ENCODE assay signal across 14 mouse cellular contexts in the genomic region with DNA sequence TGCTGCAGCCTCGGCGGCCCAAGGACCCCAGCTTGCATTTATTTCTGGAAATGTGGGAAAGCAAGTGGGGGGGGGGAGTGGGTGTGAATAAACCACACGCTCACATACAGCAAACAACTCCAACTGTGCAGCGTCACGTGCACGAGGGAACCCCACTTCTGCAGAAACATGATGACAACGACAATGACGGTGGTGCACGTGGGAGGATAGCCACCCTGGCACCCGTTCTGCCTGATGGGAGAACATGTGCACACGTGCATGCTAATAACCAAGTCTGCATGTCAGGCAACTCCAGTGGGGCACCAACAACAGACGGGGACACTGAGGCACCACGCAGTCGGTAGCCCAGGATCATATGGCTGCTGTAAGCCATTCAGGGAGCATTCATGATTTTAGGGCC. TPM values are rescaled to one million over a fixed set of nuclear protein-coding genes. Genes with fewer than 3 reads are reported as not detected.
DNase-seq lines count a peak whose midpoint lies in the region; ATAC-seq lines count a peak whose summit lies in the region.
"Had no signal": no experiment of that assay in that cellular context is flagged by ENCODE, and none has a peak within 500 bp of the region (broad histone marks: within the 10 kb centered on the region; RNA-seq: fewer than 3 reads in every experiment).

No protein-coding gene starts in this region.

- DNase-seq in forebrain, embryonic 11.5 days (ENCODE audit: low spot score) = no peak
- DNase-seq in hindbrain, embryonic 14.5 days (ENCODE audit: low spot score) = no peak
- DNase-seq in right cerebral cortex, adult 2 months (ENCODE audit: low spot score in 2 of 2) = peak; percentile 67 to 71
- DNase-seq in embryo, embryonic 9.5 days (ENCODE audit: extremely low spot score) = no peak
- DNase-seq in adrenal gland, adult 18-20 months (ENCODE audit: low spot score in 2 of 2) = no peak
- DNase-seq in cerebellum, adult 9-10 months = no peak
- DNase-seq: gastrocnemius, postnatal 10 days; kidney, postnatal 4 days; lung, embryonic 14.5 days had no signal

- H3K36me3 ChIP-seq in megakaryocyte, embryonic 14.5 days (replicated peaks; ENCODE audit: low read length) = no peaks in the 10 kb centered on the region
- H3K36me3 ChIP-seq in forebrain, embryonic 11.5 days (ENCODE audit: control insufficient read depth, insufficient read depth, low read length) = no peaks in the 10 kb centered on the region
- no peaks in the 10 kb centered on the region for H3K36me3 ChIP-seq in hindbrain, embryonic 14.5 days (replicated peaks; ENCODE audit: control insufficient read depth, insufficient read depth)
- H3K36me3 ChIP-seq: heart, embryonic 12.5 days had no signal

- ATAC-seq in megakaryocyte, adult 5-6 weeks (ENCODE audit: poor library complexity, severe bottlenecking) = no peak
- ATAC-seq in forebrain, embryonic 11.5 days (replicated peaks; ENCODE audit: low FRiP score) = no peak
- ATAC-seq in hindbrain, embryonic 14.5 days (ENCODE audit: low FRiP score) = no peak
- ATAC-seq: inflammation-experienced regulatory T-cells, adult 6 months had no signal

- peaks cover 93% of the 10 kb centered on the region for H3K27me3 ChIP-seq in megakaryocyte, embryonic 14.5 days (replicated peaks)
- no peaks in the 10 kb centered on the region for H3K27me3 ChIP-seq in forebrain, embryonic 11.5 days (ENCODE audit: control insufficient read depth, insufficient read depth, low read length)
- no peaks in the 10 kb centered on the region for H3K27me3 ChIP-seq in hindbrain, embryonic 14.5 days (ENCODE audit: control insufficient read depth, insufficient read depth, low read length)
- H3K27me3 ChIP-seq: heart, embryonic 12.5 days had no signal

- peaks cover 45% of the 10 kb centered on the region for H3K4me1 ChIP-seq in megakaryocyte, embryonic 14.5 days
- H3K4me1 ChIP-seq in forebrain, embryonic 11.5 days (replicated peaks; ENCODE audit: control insufficient read depth, insufficient read depth, low read length) = peaks cover 49% of the 10 kb centered on the region
- peaks cover 37% of the 10 kb centered on the region for H3K4me1 ChIP-seq in hindbrain, embryonic 14.5 days (replicated peaks; ENCODE audit: control insufficient read depth, insufficient read depth, low read length)

- H3K9me3 ChIP-seq in megakaryocyte, embryonic 14.5 days = no peaks in the 10 kb centered on the region
- H3K9me3 ChIP-seq in forebrain, embryonic 11.5 days (ENCODE audit: control insufficient read depth, low read length) = no peaks in the 10 kb centered on the region
- no peaks in the 10 kb centered on the region for H3K9me3 ChIP-seq in hindbrain, embryonic 14.5 days (ENCODE audit: control insufficient read depth, low read length)
- H3K9me3 ChIP-seq: heart, embryonic 12.5 days had no signal

- WGBS in forebrain, embryonic 11.5 days = 84% methylated on average over 14 of the region's 14 CpGs
- 50% methylated on average over 14 of the region's 14 CpGs for WGBS in hindbrain, embryonic 14.5 days

- H3K4me3 ChIP-seq in megakaryocyte, embryonic 14.5 days (replicated peaks) = peak overlapping the region; percentile 50
- H3K4me3 ChIP-seq in forebrain, embryonic 11.5 days (ENCODE audit: low read depth, low read length) = no peak overlapping the region
- H3K4me3 ChIP-seq in hindbrain, embryonic 14.5 days (replicated peaks; ENCODE audit: low read length) = no peak overlapping the region
- H3K4me3 ChIP-seq: heart, embryonic 12.5 days had no signal

- no peak overlapping the region for H3K27ac ChIP-seq in forebrain, embryonic 11.5 days (ENCODE audit: low read depth, low read length)
- peak overlapping the region; percentile 63 for H3K27ac ChIP-seq in hindbrain, embryonic 14.5 days
- H3K27ac ChIP-seq: stomach, postnatal 0 days had no signal

- H3K4me2 ChIP-seq in forebrain, embryonic 11.5 days (ENCODE audit: low read depth, low read length, severe bottlenecking) = no peak overlapping the region
- 0 out of 2 replicates have a peak overlapping the region, but pooled peaks have one; percentile 26 for H3K4me2 ChIP-seq in hindbrain, embryonic 14.5 days (replicated peaks)
- H3K4me2 ChIP-seq: heart, embryonic 12.5 days; lung, embryonic 14.5 days had no signal

- H3K9ac ChIP-seq in forebrain, embryonic 11.5 days (ENCODE audit: low read length) = peak overlapping the region; percentile 29
- no peak overlapping the region for H3K9ac ChIP-seq in hindbrain, embryonic 14.5 days
- H3K9ac ChIP-seq: heart, embryonic 12.5 days; lung, embryonic 14.5 days had no signal

RNA-seq across cellular contexts. Expression of gene Prex1, which starts 37.1 kb away (rescaled TPM):
- polyA plus RNA-seq in megakaryocyte, embryonic 14.5 days (2012; ENCODE audit: insufficient read depth, low replicate concordance) = 3.7 and 14.4 TPM in 2 replicates
- total RNA-seq in megakaryocyte, adult 5-6 weeks (2015) = 75.3 and 85.4 TPM in 2 replicates
- total RNA-seq in megakaryocyte, adult 5-6 weeks (2017) = 61.1 and 73.3 TPM in 2 replicates
- 22.3 and 29.7 TPM in 2 replicates for polyA plus RNA-seq in forebrain, embryonic 11.5 days (2014; fragmentation: Nextera tagmentation; extraction: Ambion mirVana)
- 27.3 and 28.8 TPM in 2 replicates for polyA plus RNA-seq in hindbrain, embryonic 14.5 days (2014; fragmentation: Nextera tagmentation; extraction: Ambion mirVana)
- 10 to 100 TPM in 1 of 2 experiments, 1 to 10 TPM in 1; 9.4 to 12.7 TPM for total RNA-seq in adrenal gland, adult 18-20 months (2021)

Comparison
In these comparisons a context has a peak if more than half of its experiments do, and no peak if none do; other contexts are left out.
1. DNase-seq: peak in right cerebral cortex, adult 2 months (2 of 2); none in forebrain, embryonic 11.5 days (single experiment), hindbrain, embryonic 14.5 days (single experiment), embryo, embryonic 9.5 days (single experiment), adrenal gland, adult 18-20 months (0 of 2) and cerebellum, adult 9-10 months (single experiment).